In the genomic region with DNA sequence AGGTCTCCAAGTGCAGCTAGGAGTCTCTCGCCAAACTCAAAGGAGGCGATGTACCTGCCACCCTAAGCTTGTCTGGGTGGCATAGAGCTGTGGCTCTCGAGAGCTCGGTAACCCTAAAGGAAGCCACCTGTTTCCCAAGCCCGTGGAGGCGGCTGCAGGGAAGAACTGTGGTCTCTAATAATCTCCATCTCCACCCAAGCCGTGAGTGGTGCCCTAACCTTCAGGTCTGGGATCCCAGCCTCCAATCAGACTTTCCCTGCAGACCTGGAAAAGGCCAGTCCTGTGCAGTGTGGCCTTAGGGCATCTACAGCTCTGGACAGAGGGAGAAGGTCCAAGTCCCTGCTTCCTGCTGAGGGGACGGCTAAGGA, we compare ENCODE assay signal across 10 mouse cellular contexts. TPM values are rescaled to one million over a fixed set of nuclear protein-coding genes. Genes with fewer than 3 reads are reported as not detected.
DNase-seq lines count a peak whose midpoint lies in the region; ATAC-seq lines count a peak whose summit lies in the region.
"Had no signal": no experiment of that assay in that cellular context is flagged by ENCODE, and none has a peak within 500 bp of the region (broad histone marks: within the 10 kb centered on the region; RNA-seq: fewer than 3 reads in every experiment).

No protein-coding gene starts in this region.

- no peak for ATAC-seq in heart, embryonic 16.5 days (replicated peaks; ENCODE audit: extremely low read depth, insufficient read depth, low FRiP score)
- no peak for ATAC-seq in hindbrain, embryonic 16.5 days
- ATAC-seq in midbrain, embryonic 15.5 days (replicated peaks): no peak

- H3K4me2 ChIP-seq in heart, embryonic 16.5 days (ENCODE audit: low read depth, low read length): peak overlapping the region; percentile 97
- peak overlapping the region; percentile 90 for H3K4me2 ChIP-seq in hindbrain, embryonic 16.5 days (ENCODE audit: low read length)
- H3K4me2 ChIP-seq in midbrain, embryonic 15.5 days: peak overlapping the region; percentile 81

- H3K27ac ChIP-seq in heart, embryonic 16.5 days (ENCODE audit: low read length): no peak overlapping the region
- H3K27ac ChIP-seq in embryonic facial prominence, embryonic 10.5 days (replicated peaks): peak overlapping the region; percentile 81
- no peak overlapping the region for H3K27ac ChIP-seq in hindbrain, embryonic 16.5 days (ENCODE audit: low read depth, low read length)
- H3K27ac ChIP-seq in midbrain, embryonic 15.5 days: no peak overlapping the region

- H3K9me3 ChIP-seq in heart, embryonic 16.5 days (replicated peaks; ENCODE audit: control insufficient read depth, low read length): no peaks in the 10 kb centered on the region
- H3K9me3 ChIP-seq in embryonic facial prominence, embryonic 10.5 days: no peaks in the 10 kb centered on the region
- no peaks in the 10 kb centered on the region for H3K9me3 ChIP-seq in hindbrain, embryonic 16.5 days (ENCODE audit: control insufficient read depth, low read length)
- no peaks in the 10 kb centered on the region for H3K9me3 ChIP-seq in midbrain, embryonic 15.5 days

- no peak for DNase-seq in heart, adult 11 months
- DNase-seq in embryonic facial prominence, embryonic 10.5 days (ENCODE audit: low spot score): no peak
- no peak for DNase-seq in gastrocnemius, postnatal 4 days (ENCODE audit: low spot score in 2 of 2)
- DNase-seq in right cerebral cortex, adult 18-20 months: no peak
- no peak for DNase-seq in ovary, postnatal 10 days (ENCODE audit: low spot score)
- DNase-seq: kidney, postnatal 25 days had no signal

- H3K9ac ChIP-seq in heart, embryonic 16.5 days (ENCODE audit: low read length): peak overlapping the region; percentile 70
- H3K9ac ChIP-seq in hindbrain, embryonic 16.5 days (ENCODE audit: low read depth, low read length): peak overlapping the region; percentile 53
- peak overlapping the region; percentile 48 for H3K9ac ChIP-seq in midbrain, embryonic 15.5 days

- 16% methylated on average over 8 of the region's 8 CpGs for WGBS in heart, embryonic 16.5 days
- WGBS in embryonic facial prominence, embryonic 10.5 days: 3% methylated on average over 8 of the region's 8 CpGs
- 13% methylated on average over 8 of the region's 8 CpGs for WGBS in hindbrain, embryonic 16.5 days
- 7% methylated on average over 8 of the region's 8 CpGs for WGBS in midbrain, embryonic 15.5 days

- peak overlapping the region; percentile 64 for H3K4me3 ChIP-seq in heart, embryonic 16.5 days (ENCODE audit: low read length)
- peak overlapping the region; percentile 67 for H3K4me3 ChIP-seq in embryonic facial prominence, embryonic 10.5 days
- peak overlapping the region; percentile 45 for H3K4me3 ChIP-seq in hindbrain, embryonic 16.5 days (ENCODE audit: low read length)
- peak overlapping the region; percentile 46 for H3K4me3 ChIP-seq in midbrain, embryonic 15.5 days

- peaks cover 29% of the 10 kb centered on the region for H3K4me1 ChIP-seq in heart, embryonic 16.5 days (ENCODE audit: control insufficient read depth, insufficient read depth, low read length)
- H3K4me1 ChIP-seq in embryonic facial prominence, embryonic 10.5 days: peaks cover 66% of the 10 kb centered on the region
- H3K4me1 ChIP-seq in hindbrain, embryonic 16.5 days (ENCODE audit: control insufficient read depth, insufficient read depth, low read depth, low read length): peaks cover 27% of the 10 kb centered on the region
- H3K4me1 ChIP-seq in midbrain, embryonic 15.5 days: peaks cover 22% of the 10 kb centered on the region

- H3K36me3 ChIP-seq in heart, embryonic 16.5 days (ENCODE audit: control insufficient read depth, insufficient read depth): no peaks in the 10 kb centered on the region
- H3K36me3 ChIP-seq in embryonic facial prominence, embryonic 10.5 days (replicated peaks): peaks cover 11% of the 10 kb centered on the region
- no peaks in the 10 kb centered on the region for H3K36me3 ChIP-seq in hindbrain, embryonic 16.5 days (ENCODE audit: control insufficient read depth, insufficient read depth, low read length)
- no peaks in the 10 kb centered on the region for H3K36me3 ChIP-seq in midbrain, embryonic 15.5 days (replicated peaks)

- H3K27me3 ChIP-seq in heart, embryonic 16.5 days (ENCODE audit: control insufficient read depth, insufficient read depth, low read length): peaks cover 32% of the 10 kb centered on the region
- H3K27me3 ChIP-seq in embryonic facial prominence, embryonic 10.5 days (replicated peaks; ENCODE audit: low read depth, poor library complexity, severe bottlenecking): peaks cover 82% of the 10 kb centered on the region
- H3K27me3 ChIP-seq in hindbrain, embryonic 16.5 days (replicated peaks; ENCODE audit: control insufficient read depth, insufficient read depth, low read length): peaks cover 10% of the 10 kb centered on the region
- peaks cover 35% of the 10 kb centered on the region for H3K27me3 ChIP-seq in midbrain, embryonic 15.5 days (replicated peaks)

RNA-seq across cellular contexts. Expression of a gene that starts 1.0 kb away (rescaled TPM):
- polyA plus RNA-seq in heart, embryonic 16.5 days (2015; fragmentation: Nextera tagmentation; extraction: Ambion mirVana): 0.54 and 0.82 TPM in 2 replicates
- 12.5 and 13.1 TPM in 2 replicates for polyA plus RNA-seq in embryonic facial prominence, embryonic 10.5 days (2016; fragmentation: Nextera tagmentation; extraction: Ambion mirVana)
- polyA plus RNA-seq in hindbrain, embryonic 16.5 days (2015; fragmentation: Nextera tagmentation; extraction: Ambion mirVana): 24.2 and 25.1 TPM in 2 replicates
- polyA plus RNA-seq in midbrain, embryonic 15.5 days (2015; fragmentation: Nextera tagmentation; extraction: Ambion mirVana): 10.7 and 15.2 TPM in 2 replicates
- total RNA-seq in gastrocnemius, postnatal 4 days (2021): 10 to 100 TPM; 26.9 to 33.7 TPM
- total RNA-seq: MEL had no signal

RNA-seq across cellular contexts. Expression of a gene that starts 7.4 kb away (rescaled TPM):
- polyA plus RNA-seq in heart, embryonic 16.5 days (2015; fragmentation: Nextera tagmentation; extraction: Ambion mirVana): 36.9 and 39.8 TPM in 2 replicates
- 26.3 and 26.6 TPM in 2 replicates for polyA plus RNA-seq in embryonic facial prominence, embryonic 10.5 days (2016; fragmentation: Nextera tagmentation; extraction: Ambion mirVana)
- 27.7 and 28.2 TPM in 2 replicates for polyA plus RNA-seq in hindbrain, embryonic 16.5 days (2015; fragmentation: Nextera tagmentation; extraction: Ambion mirVana)
- 23.2 and 24.9 TPM in 2 replicates for polyA plus RNA-seq in midbrain, embryonic 15.5 days (2015; fragmentation: Nextera tagmentation; extraction: Ambion mirVana)
- total RNA-seq in gastrocnemius, postnatal 4 days (2021): 10 to 100 TPM; 16.1 to 18.8 TPM
